Mouse (Mus musculus) CH12.LX (cell line): ENCODE results near the gene Olfr655. TPM values are rescaled to one million over a fixed set of nuclear protein-coding genes. Genes with fewer than 3 reads are reported as not detected.

ENCODE experiments used
- DNase-seq: peaks from one replicate; pipeline ENCODE4 v3.0.0-alpha.2; 2013; ENCODE audit errors: extremely low read depth
- H3K27ac ChIP-seq: 2 replicates; pipeline ENCODE4 v1.5.1; 2012; ENCODE audit warnings: low read depth, mild to moderate bottlenecking, control low read depth, moderate library complexity; ENCODE audit not compliant: insufficient read depth
- H3K27me3 ChIP-seq: replicated peaks from 2 replicates; pipeline ENCODE3; 2012; ENCODE audit warnings: inconsistent platforms
- H3K36me3 ChIP-seq, 2 experiments: replicated peaks in 1 of 2; 2 replicates each; pipeline versions ENCODE3 to v1.6.1; 2012; ENCODE audit warnings: inconsistent platforms in 1 of 2, low read length in 1 of 2, mild to moderate bottlenecking in 1 of 2, mixed read lengths in 1 of 2, moderate library complexity in 1 of 2; ENCODE audit not compliant: control insufficient read depth in 1 of 2, insufficient read depth in 1 of 2
- H3K4me1 ChIP-seq, 2 experiments: 2 replicates each; pipeline ENCODE4 v1.6.1; 2012; ENCODE audit warnings: inconsistent platforms in 1 of 2, moderate library complexity in 1 of 2; ENCODE audit not compliant: insufficient read depth in 2 of 2, control insufficient read depth in 1 of 2
- H3K4me2 ChIP-seq: 2 replicates; pipeline ENCODE4 v1.6.1; 2012; ENCODE audit warnings: low read depth, mild to moderate bottlenecking, control low read depth; ENCODE audit not compliant: poor library complexity, insufficient read depth, severe bottlenecking
- H3K4me3 ChIP-seq, 3 experiments: fragments of 150-350 bp in 1 of 3; sonication (generic) in 1 of 3; replicated peaks in 1 of 3; 2 replicates each; pipeline versions ENCODE3 to v1.5.1; 2011 to 2012; ENCODE audit warnings: low read depth in 2 of 3, low read length in 2 of 3, mild to moderate bottlenecking in 2 of 3, moderate library complexity in 2 of 3, control low read depth in 1 of 3, improper control_type of control experiment in 1 of 3, inconsistent platforms in 1 of 3, mixed read lengths in 1 of 3; ENCODE audit not compliant: poor library complexity in 1 of 3
- H3K79me2 ChIP-seq: replicated peaks from 2 replicates; pipeline ENCODE4 v1.6.1; 2012; ENCODE audit warnings: mild to moderate bottlenecking, moderate library complexity; ENCODE audit not compliant: control insufficient read depth, poor library complexity, insufficient read depth, severe bottlenecking; ENCODE audit errors: extremely low read depth
- H3K9ac ChIP-seq: 2 replicates; pipeline ENCODE4 v1.6.1; 2012; ENCODE audit warnings: low read depth, mild to moderate bottlenecking, control low read depth, moderate library complexity; ENCODE audit not compliant: insufficient read depth
- H3K9me3 ChIP-seq: replicated peaks from 2 replicates; pipeline ENCODE3; 2012; ENCODE audit warnings: low read length, inconsistent platforms, mixed read lengths
- CHD1 ChIP-seq: IDR thresholded peaks from 2 replicates; pipeline ENCODE4 v1.6.1; 2012; ENCODE audit warnings: low read depth, low read length, improper control_type of control experiment, inconsistent platforms
- ELF1 ChIP-seq: IDR thresholded peaks from 2 replicates; pipeline ENCODE4 v1.6.1; 2014; ENCODE audit warnings: low read depth, mild to moderate bottlenecking, inconsistent platforms, low read length, improper control_type of control experiment
- HCFC1 ChIP-seq: IDR thresholded peaks from 2 replicates; pipeline ENCODE4 v1.6.1; 2012; ENCODE audit warnings: low read depth, mild to moderate bottlenecking, inconsistent platforms, low read length, improper control_type of control experiment
- IRF4 ChIP-seq: IDR thresholded peaks from 2 replicates; pipeline ENCODE4 v1.6.1; 2014; ENCODE audit warnings: low read depth, mild to moderate bottlenecking, inconsistent platforms, low read length, improper control_type of control experiment
- KAT2A ChIP-seq: IDR thresholded peaks from 2 replicates; pipeline ENCODE4 v1.6.1; 2012; ENCODE audit warnings: low read length, improper control_type of control experiment, inconsistent platforms; ENCODE audit not compliant: insufficient replicate concordance
- MAFK ChIP-seq: IDR thresholded peaks from 2 replicates; pipeline ENCODE4 v1.6.1; 2011; ENCODE audit warnings: low read length, improper control_type of control experiment; ENCODE audit not compliant: insufficient replicate concordance
- MAZ ChIP-seq: IDR thresholded peaks from 2 replicates; pipeline ENCODE4 v1.6.1; 2012; ENCODE audit warnings: low read depth, mild to moderate bottlenecking, inconsistent platforms, low read length, improper control_type of control experiment, moderate library complexity
- RAD21 ChIP-seq: IDR thresholded peaks from 2 replicates; pipeline ENCODE4 v1.6.1; 2011; ENCODE audit warnings: low read depth, mild to moderate bottlenecking, low read length, improper control_type of control experiment, moderate library complexity
- RCOR1 ChIP-seq: conservative IDR thresholded peaks from 2 replicates; pipeline ENCODE4 v1.6.1; 2012; ENCODE audit warnings: low read depth, mild to moderate bottlenecking, inconsistent platforms, low read length, improper control_type of control experiment
- SIN3A ChIP-seq: IDR thresholded peaks from 2 replicates; pipeline ENCODE4 v1.6.1; 2012; ENCODE audit warnings: low read length, improper control_type of control experiment, inconsistent platforms
- SMC3 ChIP-seq: IDR thresholded peaks from 2 replicates; pipeline ENCODE4 v1.6.1; 2011; ENCODE audit warnings: low read depth, low read length, improper control_type of control experiment
- TBP ChIP-seq: conservative IDR thresholded peaks from 2 replicates; pipeline ENCODE4 v1.6.1; 2011; ENCODE audit warnings: low read depth, low read length, improper control_type of control experiment
- USF2 ChIP-seq: conservative IDR thresholded peaks from 2 replicates; pipeline ENCODE4 v1.6.1; 2011; ENCODE audit warnings: low read depth, low read length, improper control_type of control experiment
- ZC3H11A ChIP-seq: IDR thresholded peaks from 2 replicates; pipeline ENCODE4 v1.6.1; 2012; ENCODE audit warnings: low read depth, mild to moderate bottlenecking, inconsistent platforms, low read length, improper control_type of control experiment
- ZNF384 ChIP-seq: IDR thresholded peaks from 2 replicates; pipeline ENCODE4 v1.6.1; 2012; ENCODE audit warnings: low read depth, low read length, improper control_type of control experiment, inconsistent platforms
- dilution Hi-C: fragments of 300-500 bp; cut with MboI; formaldehyde crosslinking; loops from 2 replicates; pipeline ENCODE4 v1.14.3; 2020; ENCODE audit warnings: low sequenced_read_pairs; ENCODE audit not compliant: extremely low pct_unique_long_range_greater_than_20kb, extremely low pct_ligation_motif_present
- in situ Hi-C: fragments of 300-500 bp; cut with MboI; formaldehyde crosslinking; loops from 3 replicates; pipeline ENCODE4 v1.14.3; 2019; ENCODE audit warnings: low sequenced_read_pairs, low pct_ligation_motif_present, low pct_unique_long_range_greater_than_20kb, mixed read lengths
- polyA plus RNA-seq: library from polyadenylated mRNA; unstranded; fragments of >175 nt; gene quantifications from 2 replicates; pipeline ENCODE4 v1.2.1, GENCODE M21; 2012; ENCODE audit warnings: low read depth; ENCODE audit not compliant: insufficient read length
- total RNA-seq, 2 experiments: library from RNA; depleted of rRNA; stranded (reverse); fragments of 300-350 nt in 1 of 2; fragments of >200 nt in 1 of 2; gene quantifications; 2 replicates each; pipeline ENCODE4 v1.2.3; 2012 to 2014

The Olfr655 gene
- total and polyA plus RNA-seq, 3 experiments = 0.80 TPM; not detected in 2

GRCm38 (mm10) chr7:104586725-104587124 lies 14.9 kb downstream of the Olfr655 start, which contains the start of gene Olfr654:
Olfr654 (plus strand) TSS chr7:104587025.
- no peak for DNase-seq
- H3K36me3 ChIP-seq = no peaks in the 10 kb centered on the region
- no peaks in the 10 kb centered on the region for H3K27me3 ChIP-seq
- H3K4me1 ChIP-seq = peaks cover 0 to 4% of the 10 kb centered on the region in 2 experiments; a peak in 2 of 4 replicates
- TF ChIP-seq SIN3A (no peak), KAT2A (no peak), RCOR1 (no peak), ELF1 (no peak), IRF4 (no peak), MAFK (no peak), TBP (no peak), ZC3H11A (no peak), SMC3 (no peak), HCFC1 (no peak), USF2 (no peak)
- H3K9ac ChIP-seq = no peak within 1 kb of the TSS
- H3K4me3 ChIP-seq = no peak within 1 kb of the TSS
- dilution Hi-C loops = no loop called here
- H3K27ac ChIP-seq = no peak within 1 kb of the TSS
- no peaks in the 10 kb centered on the region for H3K9me3 ChIP-seq
- no peak within 1 kb of the TSS for H3K4me2 ChIP-seq
- H3K79me2 ChIP-seq = no peaks in the 10 kb centered on the region
- in situ Hi-C loops = loop anchor here (25.0 kb wide), 1 partner anchor 224 kb away; the partner anchor contains the start of genes Trim12c and Trim30b

- H3K9ac ChIP-seq = no peak overlapping the region
- in situ Hi-C loops = loop anchor here (25.0 kb wide), 1 partner anchor 219 kb away; the partner anchor contains the start of genes Trim12c and Trim30b
- H3K27ac ChIP-seq = no peak overlapping the region
- H3K9me3 ChIP-seq = no peaks in the 10 kb centered on the region
- H3K4me2 ChIP-seq = no peak overlapping the region
- no peak for DNase-seq
- dilution Hi-C loops = no loop called here
- no peak overlapping the region for H3K4me3 ChIP-seq
- no peak for TF ChIP-seq ZNF384
- TF ChIP-seq RAD21 = no peak
- no peak for TF ChIP-seq SIN3A
- TF ChIP-seq ELF1 = no peak
- no peak for TF ChIP-seq MAZ
- no peak for TF ChIP-seq IRF4
- no peak for TF ChIP-seq MAFK
- no peak for TF ChIP-seq USF2
- no peak for TF ChIP-seq TBP
- TF ChIP-seq ZC3H11A = no peak
- TF ChIP-seq KAT2A = no peak
- TF ChIP-seq CHD1 = no peak
- TF ChIP-seq, all 38 proteins: peak for 0
- no peaks in the 10 kb centered on the region for H3K36me3 ChIP-seq
- H3K4me1 ChIP-seq = peaks cover 0 to 8% of the 10 kb centered on the region in 2 experiments; a peak in 2 of 4 replicates
- no peaks in the 10 kb centered on the region for H3K79me2 ChIP-seq
- H3K27me3 ChIP-seq = no peaks in the 10 kb centered on the region
These were observed 20.1 kb downstream of the Olfr655 start for GRCm38 (mm10) chr7:104581429-104581828.
